Comparison of ENCODE assay signal across 7 mouse cellular contexts in genomic region chr7:80786746-80787145, GRCm38 (mm10). TPM values are rescaled to one million over a fixed set of nuclear protein-coding genes. Genes with fewer than 3 reads are reported as not detected.
A peak's percentile ranks its signal among the peaks of the same experiment; 100 is the strongest.
DNase-seq lines count a peak whose midpoint lies in the region; ATAC-seq and TF ChIP-seq lines count a peak whose summit lies in the region.

No protein-coding gene starts in this region.

- no peak overlapping the region for H3K9ac ChIP-seq in lung, postnatal 0 days (replicated peaks; ENCODE audit: low read depth)

- peak; percentile 82 for DNase-seq in adrenal gland, adult 2 months
- no peak for DNase-seq in heart, embryonic 10.5 days (ENCODE audit: low spot score)
- peak; percentile 84 for DNase-seq in lung, postnatal 0 days (ENCODE audit: low spot score)
- DNase-seq in thymus, adult 18-20 months = no peak
- DNase-seq in cerebellum, postnatal 25 days = no peak
- DNase-seq in B cell, adult 2 months = no peak

- TF ChIP-seq CTCF in C2C12 (IDR thresholded peaks at IDR 0.05; ENCODE audit: control insufficient read depth, insufficient read depth, insufficient read length) = no peak
- TF ChIP-seq CTCF in lung, postnatal 0 days (IDR thresholded peaks at IDR 0.05) = no peak

- H3K27me3 ChIP-seq in C2C12 (ENCODE audit: control insufficient read depth, insufficient read depth, insufficient read length) = no peaks in the 10 kb centered on the region
- H3K27me3 ChIP-seq in heart, embryonic 10.5 days (ENCODE audit: insufficient read depth, poor library complexity, severe bottlenecking) = no peaks in the 10 kb centered on the region
- H3K27me3 ChIP-seq in lung, postnatal 0 days (replicated peaks; ENCODE audit: insufficient read depth, low read length) = no peaks in the 10 kb centered on the region

- no peak overlapping the region for H3K4me3 ChIP-seq in C2C12 (ENCODE audit: insufficient read depth, poor library complexity, severe bottlenecking)
- no peak overlapping the region for H3K4me3 ChIP-seq in heart, embryonic 10.5 days
- no peak overlapping the region for H3K4me3 ChIP-seq in lung, postnatal 0 days (ENCODE audit: low read depth, low read length)

- H3K79me2 ChIP-seq in C2C12 (ENCODE audit: control insufficient read depth, insufficient read depth) = peaks cover 100% of the 10 kb centered on the region

- ATAC-seq in lung, postnatal 0 days = peak; percentile 58

- no peak overlapping the region for H3ac ChIP-seq in C2C12 (ENCODE audit: control insufficient read depth, insufficient read length, low read depth)

- no peaks in the 10 kb centered on the region for H3K36me3 ChIP-seq in C2C12 (ENCODE audit: control insufficient read depth, insufficient read depth)
- no peaks in the 10 kb centered on the region for H3K36me3 ChIP-seq in heart, embryonic 10.5 days
- H3K36me3 ChIP-seq in lung, postnatal 0 days (ENCODE audit: insufficient read depth, low read length) = no peaks in the 10 kb centered on the region

- peaks cover 61% of the 10 kb centered on the region for H3K4me1 ChIP-seq in heart, embryonic 10.5 days
- peaks cover 38% of the 10 kb centered on the region for H3K4me1 ChIP-seq in lung, postnatal 0 days (ENCODE audit: insufficient read depth, low read depth, low read length)

- H3K9me3 ChIP-seq in heart, embryonic 10.5 days = no peaks in the 10 kb centered on the region
- H3K9me3 ChIP-seq in lung, postnatal 0 days (ENCODE audit: low read length) = no peaks in the 10 kb centered on the region

- no peak overlapping the region; the same call in 1 of the 2 replicates for H3K4me2 ChIP-seq in lung, postnatal 0 days (replicated peaks; ENCODE audit: low read depth, low read length)

- peak overlapping the region; percentile 57 for H3K27ac ChIP-seq in heart, embryonic 10.5 days
- peak overlapping the region; percentile 76 for H3K27ac ChIP-seq in lung, postnatal 0 days (ENCODE audit: low read length)

- H3K79me3 ChIP-seq in C2C12 (ENCODE audit: low read depth) = peaks cover 78% of the 10 kb centered on the region

- peak; percentile 60 for TF ChIP-seq EP300 in lung, postnatal 0 days (IDR thresholded peaks at IDR 0.05)

- 55% methylated on average over 6 of the region's 6 CpGs for WGBS in heart, embryonic 10.5 days
- WGBS in lung, postnatal 0 days = 17% methylated on average over 6 of the region's 6 CpGs

TF ChIP-seq in C2C12, 6 proteins besides CTCF, POLR2A, EP300 and RAD21:
- TF ChIP-seq MAX (IDR thresholded peaks at IDR 0.05) (peak; percentile 40), CEBPB (IDR thresholded peaks at IDR 0.05; ENCODE audit: low read depth) (no peak), USF1 (IDR thresholded peaks at IDR 0.05; ENCODE audit: low read depth) (no peak), MYOD1 (IDR thresholded peaks at IDR 0.05; ENCODE audit: control insufficient read depth, insufficient read length, low read depth) (peak; percentile 51), FOSL1 (IDR thresholded peaks at IDR 0.05; ENCODE audit: insufficient read depth, low read length, poor library complexity, severe bottlenecking) (peak; percentile 9), MYOG (IDR thresholded peaks at IDR 0.05; ENCODE audit: control insufficient read depth, extremely low read depth, insufficient read length) (no peak)

RNA-seq across cellular contexts. Expression of gene Iqgap1, which starts 39.0 kb away (rescaled TPM):
- 82.7 TPM for polyA plus RNA-seq in C2C12 (2012; fragmentation: generic; extraction: Trizol)
- 10 to 100 TPM; 84.8 to 88.4 TPM for total RNA-seq in adrenal gland, adult 2 months (2021)
- polyA plus RNA-seq in adrenal gland, adult 2 months (2012; rRNA removed) = 15.7 and 19.1 TPM in 2 replicates
- polyA plus RNA-seq in heart, embryonic 10.5 days (2016; fragmentation: Nextera tagmentation; extraction: Ambion mirVana) = 37.7 and 39.5 TPM in 2 replicates
- 153 and 183 TPM in 2 replicates for polyA plus RNA-seq in lung, postnatal 0 days (2015; fragmentation: Nextera tagmentation; extraction: Ambion mirVana)

Comparison
In these comparisons a context has a peak if more than half of its experiments do, and no peak if none do; other contexts are left out.
1. DNase-seq: peak in adrenal gland, adult 2 months (single experiment) and lung, postnatal 0 days (single experiment); none in heart, embryonic 10.5 days (single experiment), thymus, adult 18-20 months (0 of 2), cerebellum, postnatal 25 days (0 of 2) and B cell, adult 2 months (0 of 2).